Mouse (Mus musculus): ENCODE data around the gene Myo1g. TPM values are rescaled to one million over a fixed set of nuclear protein-coding genes. Genes with fewer than 3 reads are reported as not detected.
A peak's percentile ranks its signal among the peaks of the same experiment; 100 is the strongest.

Gene Myo1g
- 1 to 10 TPM; 1.6 to 2.9 TPM for total RNA-seq (2021)
- long read RNA-seq, experiment 1 = 0 reads
- long read RNA-seq, experiment 2, partial matches to known transcripts = 1 of 2 reads
- long read RNA-seq, experiment 2, other reads (novel, unspliced or antisense) = 1 of 2 reads

GRCm38 (mm10) chr11:6520507-6521173 lies at the start of gene Myo1g:
Myo1g (minus strand) TSS chr11:6520965.
- peak in 1 of 2 experiments; percentile 63 for DNase-seq

GRCm38 (mm10) chr11:6569410-6569777 lies 48.6 kb upstream of the Myo1g start:
- DNase-seq = no peak

GRCm38 (mm10) chr11:6568584-6569409 lies 48.0 kb upstream of the Myo1g start:
- DNase-seq = peak; percentile 60 to 69

GRCm38 (mm10) chr11:6567951-6568350 lies 47.2 kb upstream of the Myo1g start:
- no peak for DNase-seq

GRCm38 (mm10) chr11:6566496-6566895 lies 45.7 kb upstream of the Myo1g start:
- DNase-seq = no peak

GRCm38 (mm10) chr11:6563201-6563600 lies 42.4 kb upstream of the Myo1g start:
- no peak for DNase-seq

GRCm38 (mm10) chr11:6562359-6562758 lies 41.6 kb upstream of the Myo1g start:
- DNase-seq = peak in 1 of 2 experiments; percentile 30

- no peak for DNase-seq
Measured at GRCm38 (mm10) chr11:6561474-6561873, 40.7 kb upstream of the Myo1g start.

- DNase-seq = peak; percentile 69 to 77
Measured at GRCm38 (mm10) chr11:6560655-6561360, 40.0 kb upstream of the Myo1g start.

GRCm38 (mm10) chr11:6559996-6560395 lies 39.2 kb upstream of the Myo1g start:
- DNase-seq = no peak

GRCm38 (mm10) chr11:6558234-6558633 lies 37.5 kb upstream of the Myo1g start:
- no peak for DNase-seq

- DNase-seq = no peak
Measured at GRCm38 (mm10) chr11:6550201-6550600, 29.4 kb upstream of the Myo1g start.

- DNase-seq = no peak
Measured at GRCm38 (mm10) chr11:6549770-6550169, 29.0 kb upstream of the Myo1g start.

GRCm38 (mm10) chr11:6547696-6548325 lies 27.0 kb upstream of the Myo1g start:
- DNase-seq = no peak

GRCm38 (mm10) chr11:6547037-6547680 lies 26.4 kb upstream of the Myo1g start:
- peak; percentile 80 to 89 for DNase-seq

- DNase-seq = peak; percentile 99
Measured at GRCm38 (mm10) chr11:6546205-6547013, 25.6 kb upstream of the Myo1g start, which contains the start of gene Ccm2. Ccm2 (plus strand) TSS chr11:6546887.

GRCm38 (mm10) chr11:6545857-6546192 lies 25.1 kb upstream of the Myo1g start:
- DNase-seq = no peak

- DNase-seq = no peak
Measured at GRCm38 (mm10) chr11:6545186-6545856, 24.6 kb upstream of the Myo1g start.

- no peak for DNase-seq
Measured at GRCm38 (mm10) chr11:6544683-6545082, 23.9 kb upstream of the Myo1g start.

GRCm38 (mm10) chr11:6530746-6531145 lies 10.0 kb upstream of the Myo1g start:
- DNase-seq = no peak

All from heart, adult 18-20 months (tissue).